Mouse (Mus musculus): ENCODE results near the gene Dgki. TPM values are rescaled to one million over a fixed set of nuclear protein-coding genes. Genes with fewer than 3 reads are reported as not detected.

Gene Dgki
- polyA plus RNA-seq, 1 experiment from 2014 or later: 0.81 TPM

DNA sequence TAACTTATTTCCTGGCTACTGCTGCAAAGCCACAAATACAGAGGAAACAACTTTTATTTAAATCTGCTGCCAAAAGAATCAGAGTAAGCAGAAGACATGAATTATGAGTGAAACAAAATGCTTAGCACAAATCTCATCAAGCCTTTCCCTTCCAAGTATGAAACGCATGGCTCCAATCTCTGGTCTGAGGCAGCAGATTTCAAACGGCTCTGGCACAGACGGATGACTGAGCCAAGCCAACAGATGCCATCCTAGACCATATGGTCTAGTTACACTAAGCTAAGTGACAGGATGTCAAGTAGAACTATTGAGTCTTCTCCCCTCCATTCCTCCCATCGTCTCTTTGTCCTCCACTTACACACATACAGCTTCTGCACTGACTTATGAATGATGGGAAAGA is 373.5 kb downstream of the Dgki start:
- Histone ChIP-seq H3K9me3 (no peaks in the 10 kb centered on the region), H3K27ac (no peak overlapping the region), H3K36me3 (no peaks in the 10 kb centered on the region), H3K4me1 (no peaks in the 10 kb centered on the region), H3K4me2 (no peak overlapping the region), H3K4me3 (replicated peaks) (no peak overlapping the region), H3K9ac (no peak overlapping the region), H3K27me3 (replicated peaks) (no peaks in the 10 kb centered on the region)
- ATAC-seq (ENCODE audit: insufficient read depth, low FRiP score, low read depth): no peak
- WGBS: 59% methylated on average over 4 of the region's 4 CpGs

- H3K4me2 ChIP-seq: no peak overlapping the region
- no peak for ATAC-seq (ENCODE audit: insufficient read depth, low FRiP score, low read depth)
- no peaks in the 10 kb centered on the region for H3K9me3 ChIP-seq
- no peak overlapping the region for H3K9ac ChIP-seq
- H3K36me3 ChIP-seq: no peaks in the 10 kb centered on the region
- H3K4me1 ChIP-seq: no peaks in the 10 kb centered on the region
- no peak overlapping the region for H3K27ac ChIP-seq
- 89% methylated on average over 4 of the region's 4 CpGs for WGBS
- H3K4me3 ChIP-seq (replicated peaks): no peak overlapping the region
- no peaks in the 10 kb centered on the region for H3K27me3 ChIP-seq (replicated peaks)
These were observed 378.0 kb downstream of the Dgki start for GRCm38 (mm10) chr6:36922006-36922405.

GRCm38 (mm10) chr6:36911586-36911985 is 388.4 kb downstream of the Dgki start:
- H3K9me3 ChIP-seq: no peaks in the 10 kb centered on the region
- no peak overlapping the region for H3K4me3 ChIP-seq (replicated peaks)
- H3K27me3 ChIP-seq (replicated peaks): no peaks in the 10 kb centered on the region
- no peak overlapping the region for H3K9ac ChIP-seq
- H3K4me1 ChIP-seq: no peaks in the 10 kb centered on the region
- H3K27ac ChIP-seq: no peak overlapping the region
- no peak for ATAC-seq (ENCODE audit: insufficient read depth, low FRiP score, low read depth)
- WGBS: 81% methylated on average over 6 of the region's 6 CpGs
- no peaks in the 10 kb centered on the region for H3K36me3 ChIP-seq
- H3K4me2 ChIP-seq: no peak overlapping the region

DNA sequence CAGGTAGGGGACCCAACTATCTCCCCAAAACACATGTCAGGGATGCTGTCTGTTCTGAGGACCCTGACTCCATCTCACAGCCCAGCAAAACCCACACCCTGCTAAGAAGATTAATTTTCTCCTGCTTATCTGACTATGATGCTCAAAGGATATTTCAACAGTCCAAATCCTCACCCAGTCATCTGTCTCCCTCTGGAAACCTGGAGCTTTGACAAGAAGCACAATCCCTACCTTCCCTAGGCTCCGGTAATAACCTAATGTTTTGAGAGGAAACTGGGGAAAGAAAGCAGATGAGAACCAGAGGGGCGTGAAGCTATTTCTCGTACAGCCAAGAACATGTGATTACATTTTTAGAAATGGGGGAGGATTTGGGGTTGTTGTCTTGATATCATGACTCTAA is 392.8 kb downstream of the Dgki start:
- no peak overlapping the region for H3K27ac ChIP-seq
- ATAC-seq (ENCODE audit: insufficient read depth, low FRiP score, low read depth): no peak
- peaks cover 6% of the 10 kb centered on the region; the same call in 1 of the 2 replicates for H3K4me1 ChIP-seq
- no peaks in the 10 kb centered on the region for H3K27me3 ChIP-seq (replicated peaks)
- 64% methylated on average over 3 of the region's 3 CpGs for WGBS
- H3K9me3 ChIP-seq: no peaks in the 10 kb centered on the region
- no peak overlapping the region for H3K9ac ChIP-seq
- H3K4me3 ChIP-seq (replicated peaks): no peak overlapping the region
- H3K36me3 ChIP-seq: no peaks in the 10 kb centered on the region
- no peak overlapping the region for H3K4me2 ChIP-seq

GRCm38 (mm10) chr6:36905965-36906364 is 394.0 kb downstream of the Dgki start:
- no peak overlapping the region for H3K27ac ChIP-seq
- H3K9ac ChIP-seq: no peak overlapping the region
- H3K9me3 ChIP-seq: no peaks in the 10 kb centered on the region
- peaks cover 6% of the 10 kb centered on the region; the same call in 1 of the 2 replicates for H3K4me1 ChIP-seq
- no peak overlapping the region for H3K4me2 ChIP-seq
- no peaks in the 10 kb centered on the region for H3K36me3 ChIP-seq
- H3K4me3 ChIP-seq (replicated peaks): no peak overlapping the region
- no peaks in the 10 kb centered on the region for H3K27me3 ChIP-seq (replicated peaks)
- ATAC-seq (ENCODE audit: insufficient read depth, low FRiP score, low read depth): no peak
- 69% methylated on average over 3 of the region's 3 CpGs for WGBS

- Histone ChIP-seq H3K4me3 (replicated peaks) (no peak overlapping the region), H3K9me3 (no peaks in the 10 kb centered on the region), H3K4me2 (no peak overlapping the region), H3K9ac (no peak overlapping the region), H3K27me3 (replicated peaks) (no peaks in the 10 kb centered on the region), H3K36me3 (no peaks in the 10 kb centered on the region), H3K27ac (no peak overlapping the region), H3K4me1 (peaks cover 6% of the 10 kb centered on the region; the same call in 1 of the 2 replicates)
- 82% methylated on average over 5 of the region's 5 CpGs for WGBS
- ATAC-seq (ENCODE audit: insufficient read depth, low FRiP score, low read depth): no peak
These were observed 395.1 kb downstream of the Dgki start for GRCm38 (mm10) chr6:36904911-36905310.

GRCm38 (mm10) chr6:36903821-36904220 is 396.2 kb downstream of the Dgki start:
- no peaks in the 10 kb centered on the region for H3K36me3 ChIP-seq
- 20% methylated on average over 5 of the region's 5 CpGs for WGBS
- no peak overlapping the region for H3K9ac ChIP-seq

DNA sequence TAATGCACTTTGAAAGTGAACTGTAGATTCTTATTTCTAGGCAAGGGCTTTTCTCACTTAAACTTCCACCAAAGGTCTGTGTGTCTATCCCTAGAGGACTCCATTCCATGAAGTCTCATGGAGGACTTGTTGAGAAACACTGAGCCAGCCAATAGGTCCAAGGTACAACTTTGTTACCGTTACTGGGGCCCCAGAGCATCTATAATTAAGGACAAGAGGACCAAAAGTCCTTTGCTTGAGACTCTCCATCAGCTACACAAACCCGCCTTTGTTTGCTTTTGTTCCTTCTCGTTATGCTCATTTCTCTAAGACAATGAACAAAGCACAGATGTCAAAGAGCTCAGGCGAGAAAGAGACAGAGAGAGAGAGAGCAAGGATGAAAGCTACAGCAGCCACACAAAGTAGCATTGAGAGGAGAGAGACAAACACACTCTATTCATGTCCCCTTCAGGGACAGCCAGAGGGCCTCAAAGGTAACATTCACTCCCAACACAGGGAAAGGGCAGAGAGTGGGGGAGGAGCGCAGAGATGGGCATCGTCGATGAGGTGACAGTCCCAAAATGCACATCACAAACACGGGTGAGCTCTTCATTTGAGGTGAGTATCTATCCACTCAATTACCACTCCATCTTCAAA is 396.7 kb downstream of the Dgki start:
- ATAC-seq (ENCODE audit: insufficient read depth, low FRiP score, low read depth): no peak
- Histone ChIP-seq H3K9me3 (no peaks in the 10 kb centered on the region), H3K27ac (no peak overlapping the region), H3K4me1 (peaks cover 6% of the 10 kb centered on the region; the same call in 1 of the 2 replicates), H3K27me3 (replicated peaks) (no peaks in the 10 kb centered on the region), H3K36me3 (no peaks in the 10 kb centered on the region), H3K9ac (no peak overlapping the region), H3K4me3 (replicated peaks) (no peak overlapping the region), H3K4me2 (no peak overlapping the region)
- WGBS: 36% methylated on average over 8 of the region's 8 CpGs

More at GRCm38 (mm10) chr6:36903821-36904220, 396.2 kb downstream of the Dgki start:
- Histone ChIP-seq H3K27ac (no peak overlapping the region), H3K4me1 (peaks cover 6% of the 10 kb centered on the region; the same call in 1 of the 2 replicates), H3K4me3 (replicated peaks) (no peak overlapping the region), H3K4me2 (no peak overlapping the region), H3K27me3 (replicated peaks) (no peaks in the 10 kb centered on the region), H3K9me3 (no peaks in the 10 kb centered on the region)
- ATAC-seq (ENCODE audit: insufficient read depth, low FRiP score, low read depth): no peak

GRCm38 (mm10) chr6:36899872-36900271 is 400.1 kb downstream of the Dgki start:
- 67% methylated on average over 4 of the region's 4 CpGs for WGBS
- no peaks in the 10 kb centered on the region for H3K27me3 ChIP-seq (replicated peaks)
- peaks cover 6% of the 10 kb centered on the region; the same call in 1 of the 2 replicates for H3K4me1 ChIP-seq
- no peak overlapping the region for H3K27ac ChIP-seq
- no peak overlapping the region for H3K9ac ChIP-seq
- no peaks in the 10 kb centered on the region for H3K9me3 ChIP-seq
- H3K36me3 ChIP-seq: no peaks in the 10 kb centered on the region
- no peak overlapping the region for H3K4me2 ChIP-seq
- H3K4me3 ChIP-seq (replicated peaks): no peak overlapping the region
- no peak for ATAC-seq (ENCODE audit: insufficient read depth, low FRiP score, low read depth)

- no peak for ATAC-seq (ENCODE audit: insufficient read depth, low FRiP score, low read depth)
- WGBS: 53% methylated on average over 6 of the region's 6 CpGs
- Histone ChIP-seq H3K9ac (no peak overlapping the region), H3K4me1 (peaks cover 3% of the 10 kb centered on the region; the same call in 1 of the 2 replicates), H3K27me3 (replicated peaks) (no peaks in the 10 kb centered on the region), H3K36me3 (no peaks in the 10 kb centered on the region), H3K9me3 (no peaks in the 10 kb centered on the region), H3K4me2 (no peak overlapping the region), H3K27ac (peak overlapping the region; percentile 31; the same call in 1 of the 2 replicates), H3K4me3 (replicated peaks) (no peak overlapping the region)
These were observed 401.6 kb downstream of the Dgki start for GRCm38 (mm10) chr6:36898412-36898811.

GRCm38 (mm10) chr6:36897616-36898149 is 402.3 kb downstream of the Dgki start:
- Histone ChIP-seq H3K27me3 (replicated peaks) (no peaks in the 10 kb centered on the region), H3K36me3 (no peaks in the 10 kb centered on the region), H3K9me3 (no peaks in the 10 kb centered on the region), H3K9ac (no peak overlapping the region), H3K27ac (no peak overlapping the region), H3K4me2 (no peak overlapping the region), H3K4me3 (replicated peaks) (no peak overlapping the region), H3K4me1 (no peaks in the 10 kb centered on the region)
- WGBS: 33% methylated on average over 3 of the region's 3 CpGs
- no peak for ATAC-seq (ENCODE audit: insufficient read depth, low FRiP score, low read depth)

DNA sequence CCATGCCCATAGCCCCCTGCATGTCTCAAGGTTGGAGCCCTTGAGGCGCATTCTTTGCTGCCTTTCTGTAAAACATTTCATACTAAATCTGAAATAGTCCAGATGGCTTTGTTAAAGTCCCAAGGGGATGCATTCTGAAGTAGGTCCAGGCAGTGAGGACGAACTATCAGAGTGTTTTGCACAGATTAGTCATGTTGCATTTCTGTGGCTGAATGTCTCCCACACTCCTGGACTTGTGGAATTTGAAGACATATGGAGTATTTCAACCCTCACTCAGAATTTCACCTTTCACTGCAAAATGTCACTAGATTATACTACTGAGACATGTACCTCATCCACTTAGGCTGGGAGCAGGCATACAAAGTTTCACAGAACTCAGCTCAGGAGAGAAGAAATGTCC is 403.3 kb downstream of the Dgki start:
- peak overlapping the region; percentile 46 for H3K27ac ChIP-seq
- no peak overlapping the region for H3K9ac ChIP-seq
- no peak for ATAC-seq (ENCODE audit: insufficient read depth, low FRiP score, low read depth)
- 36% methylated on average over 2 of the region's 2 CpGs for WGBS
- no peaks in the 10 kb centered on the region for H3K9me3 ChIP-seq
- H3K4me2 ChIP-seq: no peak overlapping the region
- no peaks in the 10 kb centered on the region for H3K36me3 ChIP-seq
- H3K27me3 ChIP-seq (replicated peaks): no peaks in the 10 kb centered on the region
- no peak overlapping the region for H3K4me3 ChIP-seq (replicated peaks)
- no peaks in the 10 kb centered on the region for H3K4me1 ChIP-seq
